Mouse (Mus musculus) cerebellum, adult 2 months (tissue): ENCODE measurements around the gene Slc44a4.

Experiments used
- CTCF ChIP-seq: fragments of 200-500 bp; IDR thresholded peaks from 2 replicates; pipeline ENCODE4 v1.5.1; 2011; ENCODE audit warnings: low read depth, mild to moderate bottlenecking, control low read depth, low read length, moderate library complexity, borderline replicate concordance; ENCODE audit not compliant: insufficient read depth
- POLR2A ChIP-seq: fragments of 200-500 bp; IDR thresholded peaks from 2 replicates; pipeline ENCODE4 v1.6.1; 2011; ENCODE audit warnings: low read length, control low read depth, borderline replicate concordance; ENCODE audit not compliant: insufficient read depth

DNA sequence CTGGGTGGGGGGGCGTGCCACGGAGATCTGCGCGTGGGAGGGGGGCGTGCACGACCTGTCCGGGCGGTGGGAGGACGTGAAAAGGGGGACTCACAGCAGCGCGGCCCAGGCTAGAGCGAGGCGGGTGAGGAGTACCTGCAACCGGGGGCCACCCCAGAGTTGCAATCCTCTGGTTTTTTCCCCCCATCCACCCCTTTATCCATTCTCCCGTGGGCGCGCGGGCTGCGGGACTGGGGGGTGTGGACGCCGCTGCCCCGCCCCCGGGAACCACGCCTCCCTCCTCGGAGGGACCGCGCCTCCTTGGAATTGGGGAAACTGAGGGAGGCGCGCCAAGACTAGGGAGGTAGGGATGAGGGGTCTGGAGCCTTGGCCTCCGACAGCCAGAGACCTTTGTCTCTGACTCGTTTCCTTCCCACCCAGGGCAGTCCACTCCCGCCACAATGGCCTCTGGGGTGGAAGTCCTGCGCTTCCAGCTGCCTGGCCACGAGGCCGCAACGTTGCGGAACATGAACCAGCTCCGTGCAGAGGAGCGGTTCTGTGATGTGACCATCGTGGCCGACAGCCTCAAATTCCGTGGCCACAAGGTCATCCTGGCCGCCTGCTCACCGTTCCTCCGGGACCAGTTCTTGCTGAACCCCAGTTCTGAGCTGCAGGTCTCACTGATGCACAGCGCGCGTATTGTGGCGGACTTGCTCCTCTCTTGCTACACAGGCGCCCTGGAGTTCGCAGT is 19.3 kb upstream of the Slc44a4 start:
- TF ChIP-seq CTCF (no peak), POLR2A (no peak)
